Mouse (Mus musculus) forebrain, embryonic 16.5 days (tissue): Measurements from ENCODE around the gene Vps52. TPM values are rescaled to one million over a fixed set of nuclear protein-coding genes. Genes with fewer than 3 reads are reported as not detected.

Experiments
- ATAC-seq: fragments of 200-750 bp; cut with Nextera tagmentation; 2 replicates; pipeline ENCODE4 v1.8.0; 2017; ENCODE audit warnings: mild to moderate bottlenecking, moderate library complexity
- H3K27ac ChIP-seq: fragments of 300-500 bp; sonication (generic); 2 replicates; pipeline ENCODE4 v1.5.1; 2014; ENCODE audit warnings: low read length, control low read depth
- H3K27me3 ChIP-seq: fragments of 300-500 bp; sonication (generic); replicated peaks from 2 replicates; pipeline ENCODE4 v1.6.1; 2014; ENCODE audit warnings: low read length; ENCODE audit not compliant: control insufficient read depth, insufficient read depth
- H3K36me3 ChIP-seq: fragments of 300-500 bp; sonication (generic); 2 replicates; pipeline ENCODE4 v1.6.1; 2014; ENCODE audit not compliant: control insufficient read depth, insufficient read depth
- H3K4me1 ChIP-seq: fragments of 300-500 bp; sonication (generic); replicated peaks from 2 replicates; pipeline ENCODE4 v1.6.1; 2014; ENCODE audit warnings: low read length; ENCODE audit not compliant: control insufficient read depth, insufficient read depth
- H3K4me2 ChIP-seq: fragments of 300-500 bp; sonication (generic); 2 replicates; pipeline ENCODE4 v1.6.1; 2014; ENCODE audit warnings: mild to moderate bottlenecking, low read length, control low read depth
- H3K4me3 ChIP-seq: fragments of 300-500 bp; sonication (generic); replicated peaks from 2 replicates; pipeline ENCODE4 v1.5.1; 2014; ENCODE audit warnings: mild to moderate bottlenecking, low read length, control low read depth
- H3K9ac ChIP-seq: fragments of 300-500 bp; sonication (generic); replicated peaks from 2 replicates; pipeline ENCODE4 v1.6.1; 2014; ENCODE audit warnings: low read depth, low read length, control low read depth
- H3K9me3 ChIP-seq: fragments of 300-500 bp; sonication (generic); 2 replicates; pipeline ENCODE4 v1.6.1; 2016; ENCODE audit warnings: low read length; ENCODE audit not compliant: control insufficient read depth
- WGBS: fragments of 180-500 bp; shearing (Covaris S2); extraction: QIAGEN DNeasy Blood & Tissue Kit; methylation state at CpG from one replicate; pipeline ENCODE4 v1.1.7; 2014; 5-methylcytosine and 5-hydroxymethylcytosine counted together
- polyA plus RNA-seq: library from polyadenylated mRNA; unstranded; fragments of >200 nt; fragmentation: Nextera tagmentation; extraction: Ambion mirVana; gene quantifications from 2 replicates; pipeline ENCODE4 v1.2.1, GENCODE M21; 2015

Gene Vps52
- polyA plus RNA-seq, 1 experiment from 2014 or later: 81.0 TPM

GRCm38 (mm10) chr17:33920282-33921097 is 35.1 kb upstream of the Vps52 start:
- H3K4me2 ChIP-seq: peak overlapping the region; percentile 80
- under 1% methylated on average over 36 of the region's 36 CpGs for WGBS
- peaks cover 33% of the 10 kb centered on the region for H3K4me1 ChIP-seq
- peak overlapping the region; percentile 23; the same call in 1 of the 2 replicates for H3K27ac ChIP-seq
- H3K4me3 ChIP-seq: peak overlapping the region; percentile 47
- H3K27me3 ChIP-seq: no peaks in the 10 kb centered on the region
- ATAC-seq: no peak; the same call in 1 of the 2 replicates
- no peaks in the 10 kb centered on the region for H3K9me3 ChIP-seq
- H3K9ac ChIP-seq: peak overlapping the region; percentile 68
- no peaks in the 10 kb centered on the region for H3K36me3 ChIP-seq

GRCm38 (mm10) chr17:33921361-33921760 is 34.3 kb upstream of the Vps52 start:
- peaks cover 32% of the 10 kb centered on the region for H3K4me1 ChIP-seq
- no peaks in the 10 kb centered on the region for H3K27me3 ChIP-seq
- H3K4me3 ChIP-seq: no peak overlapping the region
- 88% methylated on average over 7 of the region's 7 CpGs for WGBS
- H3K9me3 ChIP-seq: no peaks in the 10 kb centered on the region
- no peak overlapping the region for H3K27ac ChIP-seq
- H3K36me3 ChIP-seq: no peaks in the 10 kb centered on the region
- H3K4me2 ChIP-seq: no peak overlapping the region
- H3K9ac ChIP-seq: no peak overlapping the region
- ATAC-seq: no peak

- Histone ChIP-seq H3K9ac (no peak overlapping the region), H3K27ac (no peak overlapping the region), H3K4me2 (no peak overlapping the region), H3K36me3 (0 out of 2 replicates have a peak, but pooled peaks cover 2% of the 10 kb centered on the region), H3K9me3 (no peaks in the 10 kb centered on the region), H3K4me1 (peaks cover 20% of the 10 kb centered on the region), H3K27me3 (no peaks in the 10 kb centered on the region), H3K4me3 (no peak overlapping the region)
- no peak for ATAC-seq
- 85% methylated on average over 10 of the region's 10 CpGs for WGBS
These were observed 30.9 kb upstream of the Vps52 start for GRCm38 (mm10) chr17:33924577-33925283.

- H3K9me3 ChIP-seq: no peaks in the 10 kb centered on the region
- no peak for ATAC-seq
- H3K4me1 ChIP-seq: peaks cover 12% of the 10 kb centered on the region
- no peak overlapping the region for H3K4me2 ChIP-seq
- H3K4me3 ChIP-seq: no peak overlapping the region
- 0 out of 2 replicates have a peak, but pooled peaks cover 2% of the 10 kb centered on the region for H3K36me3 ChIP-seq
- H3K9ac ChIP-seq: no peak overlapping the region
- no peaks in the 10 kb centered on the region for H3K27me3 ChIP-seq
- H3K27ac ChIP-seq: no peak overlapping the region
- 84% methylated on average over 21 of the region's 21 CpGs for WGBS
These were observed 30.1 kb upstream of the Vps52 start for GRCm38 (mm10) chr17:33925406-33926116.

- Histone ChIP-seq H3K36me3 (0 out of 2 replicates have a peak, but pooled peaks cover 2% of the 10 kb centered on the region), H3K9me3 (no peaks in the 10 kb centered on the region), H3K27ac (no peak overlapping the region), H3K27me3 (no peaks in the 10 kb centered on the region), H3K4me3 (no peak overlapping the region), H3K4me1 (peaks cover 17% of the 10 kb centered on the region), H3K9ac (no peak overlapping the region), H3K4me2 (no peak overlapping the region)
- no peak for ATAC-seq
- 74% methylated on average over 17 of the region's 17 CpGs for WGBS
These were observed 29.2 kb upstream of the Vps52 start for GRCm38 (mm10) chr17:33926207-33926932.

GRCm38 (mm10) chr17:33928251-33928947 is 27.2 kb upstream of the Vps52 start:
- 62% methylated on average over 21 of the region's 21 CpGs for WGBS
- H3K4me1 ChIP-seq: peaks cover 18% of the 10 kb centered on the region
- no peaks in the 10 kb centered on the region for H3K9me3 ChIP-seq
- no peak for ATAC-seq
- peak overlapping the region; percentile 98 for H3K4me2 ChIP-seq
- peak overlapping the region; percentile 84 for H3K9ac ChIP-seq
- 0 out of 2 replicates have a peak, but pooled peaks cover 5% of the 10 kb centered on the region for H3K36me3 ChIP-seq
- no peak overlapping the region for H3K27ac ChIP-seq
- H3K27me3 ChIP-seq: no peaks in the 10 kb centered on the region
- H3K4me3 ChIP-seq: peak overlapping the region; percentile 76

- H3K27me3 ChIP-seq: no peaks in the 10 kb centered on the region
- H3K36me3 ChIP-seq: 0 out of 2 replicates have a peak, but pooled peaks cover 5% of the 10 kb centered on the region
- WGBS: under 1% methylated on average over 70 of the region's 80 CpGs
- peak within 1 kb of the TSS; percentile 84 for H3K9ac ChIP-seq
- H3K4me2 ChIP-seq: peak within 1 kb of the TSS; percentile 98
- peak; percentile 93 for ATAC-seq
- no peaks in the 10 kb centered on the region for H3K9me3 ChIP-seq
- H3K4me3 ChIP-seq: peak within 1 kb of the TSS; percentile 76
- H3K27ac ChIP-seq: peak within 1 kb of the TSS; percentile 92
- H3K4me1 ChIP-seq: peaks cover 18% of the 10 kb centered on the region
These were observed 26.0 kb upstream of the Vps52 start, which contains the start of gene Rgl2 for GRCm38 (mm10) chr17:33929371-33930279. Gene Rgl2, plus strand, starts transcription at chr17:33929543.
